Mouse (Mus musculus) CH12.LX (cell line): ENCODE measurements around the gene Ddx59.

Source experiments
- CHD1 ChIP-seq: IDR thresholded peaks from 2 replicates; pipeline ENCODE4 v1.6.1; 2012; ENCODE audit warnings: low read depth, low read length, improper control_type of control experiment, inconsistent platforms
- CTCF ChIP-seq, 2 experiments: IDR thresholded peaks in 1 of 2; conservative IDR thresholded peaks in 1 of 2; 2 replicates each; pipeline ENCODE4 v1.5.1; 2011 to 2012; ENCODE audit warnings: low read depth in 2 of 2, low read length in 2 of 2, improper control_type of control experiment in 1 of 2, inconsistent platforms in 1 of 2, mild to moderate bottlenecking in 1 of 2, moderate library complexity in 1 of 2
- ELF1 ChIP-seq: IDR thresholded peaks from 2 replicates; pipeline ENCODE4 v1.6.1; 2014; ENCODE audit warnings: low read depth, mild to moderate bottlenecking, inconsistent platforms, low read length, improper control_type of control experiment
- JUN ChIP-seq: IDR thresholded peaks from 2 replicates; pipeline ENCODE4 v1.6.1; 2011; ENCODE audit warnings: low read depth, mild to moderate bottlenecking, low read length, improper control_type of control experiment, moderate library complexity; ENCODE audit not compliant: insufficient read depth
- KAT2A ChIP-seq: IDR thresholded peaks from 2 replicates; pipeline ENCODE4 v1.6.1; 2012; ENCODE audit warnings: low read length, improper control_type of control experiment, inconsistent platforms; ENCODE audit not compliant: insufficient replicate concordance
- MAX ChIP-seq: IDR thresholded peaks from 2 replicates; pipeline ENCODE4 v1.6.1; 2011; ENCODE audit warnings: low read length, improper control_type of control experiment
- MEF2A ChIP-seq: IDR thresholded peaks from 2 replicates; pipeline ENCODE4 v1.6.1; 2014; ENCODE audit warnings: low read depth, mild to moderate bottlenecking, inconsistent platforms, low read length, improper control_type of control experiment, borderline replicate concordance
- NELFE ChIP-seq: IDR thresholded peaks from 2 replicates; pipeline ENCODE4 v1.6.1; 2011; ENCODE audit warnings: low read depth, low read length, improper control_type of control experiment
- POLR2A ChIP-seq: IDR thresholded peaks from 2 replicates; pipeline ENCODE4 v1.6.1; 2011; ENCODE audit warnings: low read depth, mild to moderate bottlenecking, improper control_type of control experiment, low read length
- SMC3 ChIP-seq: IDR thresholded peaks from 2 replicates; pipeline ENCODE4 v1.6.1; 2011; ENCODE audit warnings: low read depth, low read length, improper control_type of control experiment
- TCF12 ChIP-seq: IDR thresholded peaks from 2 replicates; pipeline ENCODE4 v1.6.1; 2014; ENCODE audit warnings: low read depth, mild to moderate bottlenecking, inconsistent platforms, low read length, improper control_type of control experiment
- UBTF ChIP-seq: IDR thresholded peaks from 2 replicates; pipeline ENCODE4 v1.6.1; 2012; ENCODE audit warnings: low read depth, mild to moderate bottlenecking, inconsistent platforms, low read length, improper control_type of control experiment, moderate library complexity
- USF1 ChIP-seq: IDR thresholded peaks from 2 replicates; pipeline ENCODE4 v1.6.1; 2014; ENCODE audit warnings: low read depth, mild to moderate bottlenecking, inconsistent platforms, low read length, improper control_type of control experiment

GRCm38 (mm10) chr1:136444555-136445255 lies 29.6 kb downstream of the Ddx59 start:
- TF ChIP-seq USF1 (no peak), CTCF (conservative IDR thresholded peaks at IDR 0.05 in 1 of 2, IDR thresholded peaks at IDR 0.05 in 1 of 2; ENCODE audit: low read depth in 2 of 2, low read length in 2 of 2) (no peak), ELF1 (no peak), MAX (no peak), KAT2A (no peak), UBTF (no peak), SMC3 (no peak), MEF2A (no peak), TCF12 (no peak), POLR2A (no peak), NELFE (no peak), JUN (no peak), CHD1 (no peak)
